Mouse (Mus musculus) midbrain, embryonic 14.5 days (tissue): ENCODE measurements around the gene Dnhd1. TPM values are rescaled to one million over a fixed set of nuclear protein-coding genes. Genes with fewer than 3 reads are reported as not detected.

Experiments used
- ATAC-seq: fragments of 200-750 bp; cut with Nextera tagmentation; 2 replicates; pipeline ENCODE4 v1.8.0; 2017; ENCODE audit warnings: moderate number of reproducible peaks, moderate library complexity; ENCODE audit not compliant: low FRiP score, low TSS enrichment
- DNase-seq: peaks from one replicate; pipeline ENCODE4 v3.0.0-alpha.2; 2015
- H3K27ac ChIP-seq: fragments of 300-500 bp; sonication (generic); replicated peaks from 2 replicates; pipeline ENCODE4 v1.5.1; 2014; ENCODE audit warnings: mild to moderate bottlenecking, low read depth, low read length, moderate library complexity
- H3K27me3 ChIP-seq: fragments of 300-500 bp; sonication (generic); 2 replicates; pipeline ENCODE4 v1.6.1; 2014; ENCODE audit warnings: low read length, control low read depth, mixed read lengths; ENCODE audit not compliant: control insufficient read depth, insufficient read depth
- H3K36me3 ChIP-seq: fragments of 300-500 bp; sonication (generic); 2 replicates; pipeline ENCODE4 v1.6.1; 2014; ENCODE audit warnings: low read length, control low read depth; ENCODE audit not compliant: control insufficient read depth, insufficient read depth
- H3K4me1 ChIP-seq: fragments of 300-500 bp; sonication (generic); 2 replicates; pipeline ENCODE4 v1.6.1; 2014; ENCODE audit warnings: mild to moderate bottlenecking, antibody characterized with exemption, low read length, control low read depth; ENCODE audit not compliant: control insufficient read depth, insufficient read depth
- H3K4me2 ChIP-seq: fragments of 300-500 bp; sonication (generic); 2 replicates; pipeline ENCODE4 v1.6.1; 2014; ENCODE audit warnings: mild to moderate bottlenecking, low read length, moderate library complexity
- H3K4me3 ChIP-seq: fragments of 300-500 bp; sonication (generic); replicated peaks from 2 replicates; pipeline ENCODE4 v1.5.1; 2014; ENCODE audit warnings: low read depth, low read length
- H3K9ac ChIP-seq: fragments of 300-500 bp; sonication (generic); replicated peaks from 2 replicates; pipeline ENCODE4 v1.6.1; 2014; ENCODE audit warnings: mild to moderate bottlenecking, low read length, moderate library complexity
- H3K9me3 ChIP-seq: fragments of 300-500 bp; sonication (generic); 2 replicates; pipeline ENCODE4 v1.6.1; 2016; ENCODE audit warnings: low read length, control low read depth, mixed read lengths; ENCODE audit not compliant: control insufficient read depth
- WGBS: fragments of 180-500 bp; shearing (Covaris S2); extraction: QIAGEN DNeasy Blood & Tissue Kit; methylation state at CpG from one replicate; pipeline ENCODE4 v1.1.7; 2014; 5-methylcytosine and 5-hydroxymethylcytosine counted together
- polyA plus RNA-seq: library from polyadenylated mRNA; unstranded; fragments of >200 nt; fragmentation: Nextera tagmentation; extraction: Ambion mirVana; gene quantifications from 2 replicates; pipeline ENCODE4 v1.2.1, GENCODE M21; 2014

The Dnhd1 gene
- 1.7 and 2.3 TPM in 2 replicates for polyA plus RNA-seq

DNA sequence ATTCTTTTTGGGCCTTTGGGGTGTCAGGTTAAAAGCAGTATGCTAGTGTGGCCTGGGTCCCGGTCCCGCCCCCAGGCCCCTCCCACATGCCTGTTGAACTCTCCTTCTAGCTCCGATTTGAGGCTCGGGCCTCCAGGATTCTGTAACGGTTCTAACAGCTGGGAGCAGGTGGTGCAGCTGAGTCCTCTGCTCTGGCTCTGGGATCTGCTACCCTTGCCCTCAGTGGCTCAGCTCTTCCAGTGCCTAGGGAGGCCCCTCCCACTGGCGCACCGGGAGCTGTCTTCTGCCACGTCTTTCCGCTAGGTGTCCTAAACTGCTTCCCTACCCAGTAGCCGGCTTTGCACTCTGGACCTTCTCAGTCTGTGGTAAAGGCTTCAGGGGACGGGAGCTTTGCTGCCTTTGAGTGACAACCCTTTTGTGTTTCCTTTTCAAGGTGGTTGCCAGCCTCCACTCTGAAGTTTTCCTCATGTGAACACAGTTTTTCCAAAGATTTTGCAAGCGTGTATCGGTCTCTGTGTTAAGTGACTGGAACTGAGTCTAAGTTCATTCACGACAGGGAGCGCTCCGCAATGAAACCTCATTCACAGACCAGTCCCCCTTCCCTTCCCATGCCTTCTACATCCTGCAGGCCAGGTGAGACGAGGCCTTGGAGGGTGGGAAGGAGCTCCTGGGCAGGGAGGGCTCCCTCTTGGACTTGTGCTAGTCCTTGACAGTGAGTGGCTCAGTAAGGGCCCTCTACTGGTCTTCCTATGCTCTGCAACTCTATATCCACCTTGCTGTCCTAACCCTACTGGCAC is at the start of gene Dnhd1:
Dnhd1 (plus strand) TSS at position 189 of the 797 bp plus-strand sequence.
- peak; percentile 77 for DNase-seq
- H3K36me3 ChIP-seq = peaks cover 3% of the 10 kb centered on the region; the same call in 1 of the 2 replicates
- H3K9ac ChIP-seq = peak within 1 kb of the TSS; percentile 32; the same call in 1 of the 2 replicates
- peak within 1 kb of the TSS; percentile 61 for H3K4me2 ChIP-seq
- H3K27me3 ChIP-seq = no peaks in the 10 kb centered on the region
- no peaks in the 10 kb centered on the region for H3K4me1 ChIP-seq
- no peak within 1 kb of the TSS for H3K27ac ChIP-seq
- peak; percentile 90 for ATAC-seq
- H3K4me3 ChIP-seq = peak within 1 kb of the TSS; percentile 32
- WGBS = 1% methylated on average over 17 of the region's 17 CpGs
- no peaks in the 10 kb centered on the region for H3K9me3 ChIP-seq

DNA sequence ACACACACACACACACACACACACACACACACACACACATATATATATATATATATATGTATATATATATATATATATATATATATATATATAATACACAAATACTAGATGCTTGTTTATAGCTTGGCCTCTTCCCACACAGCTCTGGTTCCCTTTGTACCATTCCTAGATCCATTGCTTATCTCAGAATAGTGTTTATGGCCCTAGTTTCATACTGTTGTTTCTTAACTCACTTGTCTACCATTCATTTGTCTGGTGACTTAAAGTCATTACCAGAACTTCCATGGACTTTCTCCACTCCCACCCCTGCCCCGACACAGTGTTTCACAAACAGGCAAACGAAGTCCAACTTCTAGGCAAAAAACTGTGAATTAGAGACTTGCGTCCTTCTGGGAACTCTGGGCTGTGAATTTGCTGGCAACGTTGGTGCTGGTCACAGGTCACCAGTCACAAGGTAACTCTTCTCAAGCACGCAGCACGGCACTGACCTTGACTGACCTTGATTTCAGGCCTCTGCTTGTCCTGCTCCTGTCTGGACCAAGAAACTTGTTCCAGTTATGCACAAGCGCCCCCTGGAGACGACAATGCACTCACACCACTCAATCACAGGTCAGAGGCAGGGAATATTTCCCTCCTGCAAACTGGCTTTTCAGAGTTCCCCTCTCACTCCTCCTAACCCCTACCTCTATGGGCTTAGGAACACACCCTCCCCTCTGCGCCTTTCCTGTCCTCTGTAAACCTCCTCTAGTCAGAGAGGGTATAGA is 47.6 kb upstream of the Dnhd1 start:
- H3K9me3 ChIP-seq = no peaks in the 10 kb centered on the region
- WGBS = 39% methylated on average over 9 of the region's 9 CpGs
- no peak overlapping the region for H3K4me2 ChIP-seq
- no peaks in the 10 kb centered on the region for H3K36me3 ChIP-seq
- no peaks in the 10 kb centered on the region for H3K4me1 ChIP-seq
- ATAC-seq (peak; percentile 43; the same call in 1 of the 2 replicates), DNase-seq (peak; percentile 79)
- no peak overlapping the region for H3K27ac ChIP-seq
- H3K9ac ChIP-seq = no peak overlapping the region
- no peaks in the 10 kb centered on the region for H3K27me3 ChIP-seq
- no peak overlapping the region for H3K4me3 ChIP-seq

DNA sequence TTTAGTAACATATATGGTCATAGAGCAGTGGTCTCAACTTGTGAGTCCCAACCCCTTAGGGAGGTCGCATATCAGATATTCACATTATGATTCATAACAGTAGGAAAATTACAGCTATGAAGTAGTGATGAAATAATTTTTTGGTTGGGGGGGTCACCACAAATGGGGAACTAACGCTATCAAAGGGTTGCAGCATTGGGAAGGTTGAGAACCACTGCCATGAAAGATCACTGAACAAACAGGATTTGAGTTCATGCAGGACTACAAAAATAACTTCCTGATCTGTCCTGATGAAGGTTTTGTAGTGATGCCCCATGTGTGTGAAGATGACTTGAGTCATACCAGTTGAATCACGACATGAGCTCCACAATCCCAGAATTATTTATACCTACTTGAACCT is 42.2 kb upstream of the Dnhd1 start:
- ATAC-seq = no peak
- Histone ChIP-seq H3K9me3 (no peaks in the 10 kb centered on the region), H3K4me1 (no peaks in the 10 kb centered on the region), H3K4me2 (no peak overlapping the region), H3K36me3 (peaks cover 38% of the 10 kb centered on the region), H3K27me3 (no peaks in the 10 kb centered on the region), H3K27ac (no peak overlapping the region), H3K9ac (no peak overlapping the region), H3K4me3 (no peak overlapping the region)
- DNase-seq = no peak
- 91% methylated on average over 3 of the region's 3 CpGs for WGBS

DNA sequence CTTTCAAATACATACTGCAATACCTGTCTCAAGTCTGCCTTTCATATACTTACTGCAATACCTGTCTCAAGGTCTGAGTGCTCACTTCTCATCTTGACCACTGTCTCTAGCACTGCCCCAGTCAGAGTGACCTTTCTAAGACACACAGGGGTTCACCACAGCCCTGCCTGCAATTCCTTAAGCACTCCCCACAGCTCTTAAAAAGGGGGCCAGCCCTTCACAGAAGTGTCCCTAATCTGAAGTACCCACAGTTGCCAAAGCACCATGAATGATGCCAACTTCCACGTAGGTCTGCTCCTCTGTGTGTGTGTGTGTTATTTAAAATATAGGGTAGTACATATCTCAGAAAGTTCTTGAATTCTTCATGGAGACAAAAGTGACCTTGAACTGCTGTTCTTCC is 38.9 kb upstream of the Dnhd1 start:
- no peak overlapping the region for H3K27ac ChIP-seq
- WGBS = 89% methylated on average over 1 of the region's 1 CpGs
- no peaks in the 10 kb centered on the region for H3K9me3 ChIP-seq
- peaks cover 70% of the 10 kb centered on the region for H3K36me3 ChIP-seq
- no peak overlapping the region for H3K9ac ChIP-seq
- ATAC-seq (no peak), DNase-seq (no peak)
- no peak overlapping the region for H3K4me3 ChIP-seq
- no peaks in the 10 kb centered on the region for H3K4me1 ChIP-seq
- no peaks in the 10 kb centered on the region for H3K27me3 ChIP-seq
- no peak overlapping the region for H3K4me2 ChIP-seq

DNA sequence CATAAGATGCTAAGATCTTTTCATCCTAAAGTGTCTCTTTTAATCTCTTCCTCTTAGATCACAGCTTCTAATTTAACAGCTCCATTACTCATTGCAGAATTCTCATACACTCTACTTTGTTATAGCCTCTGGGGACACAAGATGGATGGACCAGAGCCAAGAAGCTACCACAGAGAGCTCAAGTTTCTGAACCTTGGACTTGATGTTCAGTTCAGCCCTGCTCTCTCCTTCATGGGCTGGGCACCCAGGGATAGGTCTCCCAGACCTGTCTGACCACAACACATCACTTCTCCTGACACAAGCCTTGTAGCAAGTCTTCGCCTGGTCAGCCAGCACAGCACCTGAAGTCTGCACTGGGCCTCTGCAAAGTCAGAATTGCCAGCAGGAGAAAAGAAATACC is 36.2 kb upstream of the Dnhd1 start:
- H3K27me3 ChIP-seq = no peaks in the 10 kb centered on the region
- no peaks in the 10 kb centered on the region for H3K4me1 ChIP-seq
- DNase-seq (no peak), ATAC-seq (no peak)
- no peak overlapping the region for H3K27ac ChIP-seq
- H3K4me2 ChIP-seq = no peak overlapping the region
- H3K36me3 ChIP-seq = peaks cover 96% of the 10 kb centered on the region
- H3K9me3 ChIP-seq = no peaks in the 10 kb centered on the region
- WGBS = 97% methylated on average over 1 of the region's 1 CpGs
- H3K4me3 ChIP-seq = no peak overlapping the region
- no peak overlapping the region for H3K9ac ChIP-seq

DNA sequence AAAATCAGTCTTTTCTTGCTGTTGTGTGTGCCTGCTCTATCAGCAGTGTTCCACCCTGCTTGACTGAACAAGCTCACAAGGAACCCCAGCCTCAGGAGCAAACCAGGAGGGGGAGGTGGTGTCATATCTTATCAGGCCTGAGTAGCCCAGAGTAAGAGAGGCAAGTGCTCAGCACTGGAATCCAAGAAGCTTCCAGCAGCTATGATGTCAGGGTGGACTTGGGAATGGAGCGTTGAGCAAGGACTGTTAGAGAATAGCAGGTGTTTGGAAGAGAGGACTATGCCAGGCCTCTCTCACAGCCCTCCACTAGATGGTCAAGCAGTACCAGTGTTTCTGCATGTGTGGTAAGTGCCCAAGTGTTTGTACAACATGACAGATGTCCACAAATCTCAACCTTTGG is 34.9 kb upstream of the Dnhd1 start:
- Histone ChIP-seq H3K9me3 (no peaks in the 10 kb centered on the region), H3K36me3 (peaks cover 98% of the 10 kb centered on the region), H3K9ac (no peak overlapping the region), H3K4me3 (no peak overlapping the region), H3K27ac (no peak overlapping the region), H3K27me3 (no peaks in the 10 kb centered on the region), H3K4me1 (no peaks in the 10 kb centered on the region), H3K4me2 (no peak overlapping the region)
- whole genome bisulfite sequencing = 97% methylated on average over 1 of the region's 1 CpGs
- ATAC-seq (no peak), DNase-seq (no peak)

DNA sequence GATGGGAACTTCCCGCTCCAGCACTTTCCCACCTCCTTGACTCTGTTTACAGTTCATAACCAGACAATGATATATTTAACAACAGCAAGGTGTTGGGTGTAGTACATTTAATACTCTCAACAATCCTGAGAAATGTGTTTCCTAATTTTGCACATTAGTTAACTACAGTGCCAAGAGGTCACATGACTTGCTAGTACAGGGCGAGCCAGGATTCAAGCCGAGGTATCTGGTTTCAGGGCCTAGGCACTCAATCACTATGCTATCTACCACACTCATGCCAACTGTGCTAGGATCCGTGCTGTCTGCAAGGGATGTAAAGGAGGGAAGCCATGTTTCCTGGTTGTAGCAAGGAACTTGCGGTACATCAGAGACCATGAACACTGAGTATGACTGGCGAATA is 34.1 kb upstream of the Dnhd1 start:
- H3K36me3 ChIP-seq = peaks cover 98% of the 10 kb centered on the region

DNA sequence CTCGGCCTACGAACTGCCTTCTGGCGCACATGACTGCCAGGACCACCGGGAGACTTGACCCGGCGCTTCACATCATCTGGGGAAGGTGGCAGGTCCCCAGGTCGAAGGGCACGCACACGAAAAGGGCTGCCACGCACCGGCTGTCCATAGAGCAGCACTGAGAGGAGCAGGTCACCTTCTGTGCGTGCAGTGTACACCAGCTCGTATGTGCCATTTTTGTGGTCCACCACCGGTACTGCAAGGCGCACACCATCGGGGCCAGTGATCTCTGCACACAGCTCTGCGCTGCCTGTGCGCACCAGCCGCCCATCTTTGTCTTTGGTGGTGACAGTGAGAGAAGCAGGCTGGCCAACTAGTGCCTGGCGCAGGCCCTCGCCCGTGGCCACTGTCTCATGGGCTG is 32.8 kb upstream of the Dnhd1 start:
- Histone ChIP-seq H3K36me3 (peaks cover 99% of the 10 kb centered on the region), H3K27me3 (no peaks in the 10 kb centered on the region), H3K4me2 (no peak overlapping the region), H3K27ac (no peak overlapping the region), H3K9me3 (no peaks in the 10 kb centered on the region), H3K4me1 (no peaks in the 10 kb centered on the region), H3K4me3 (no peak overlapping the region), H3K9ac (no peak overlapping the region)
- WGBS = 97% methylated on average over 22 of the region's 22 CpGs
- no peak for DNase-seq
- no peak for ATAC-seq

More for the DNA sequence above, 34.1 kb upstream of the Dnhd1 start:
- ATAC-seq (no peak), DNase-seq (no peak)
- Histone ChIP-seq H3K9me3 (no peaks in the 10 kb centered on the region), H3K9ac (no peak overlapping the region), H3K4me3 (no peak overlapping the region), H3K27me3 (no peaks in the 10 kb centered on the region), H3K4me2 (no peak overlapping the region), H3K27ac (no peak overlapping the region), H3K4me1 (no peaks in the 10 kb centered on the region)
- 94% methylated on average over 6 of the region's 6 CpGs for WGBS
